Mouse (Mus musculus) forebrain, embryonic 10.5 days (tissue): ENCODE measurements at regions not wholly inside any gene's neighbourhood (a gene's known extent, or its start where the extent isn't known, plus 50 kb on each side); places are given as distances from the start of the nearest gene placed in this dataset.

Experiments used
- DNase-seq: peaks from one replicate; pipeline ENCODE4 v3.0.0-alpha.2; 2017; ENCODE audit warnings: low spot score; ENCODE audit errors: extremely low spot score
- H3K27ac ChIP-seq: fragments of 300-500 bp; sonication (generic); 2 replicates; pipeline ENCODE4 v1.5.1; 2016; ENCODE audit warnings: mild to moderate bottlenecking
- H3K27me3 ChIP-seq: fragments of 300-500 bp; sonication (generic); 2 replicates; pipeline ENCODE4 v1.6.1; 2016; ENCODE audit warnings: mild to moderate bottlenecking; ENCODE audit not compliant: poor library complexity, severe bottlenecking
- H3K36me3 ChIP-seq: fragments of 300-500 bp; sonication (generic); replicated peaks from 2 replicates; pipeline ENCODE4 v1.6.1; 2016; ENCODE audit warnings: mild to moderate bottlenecking, moderate library complexity
- H3K4me1 ChIP-seq: fragments of 300-500 bp; sonication (generic); 2 replicates; pipeline ENCODE4 v1.6.1; 2016
- H3K4me3 ChIP-seq: fragments of 300-500 bp; sonication (generic); 2 replicates; pipeline ENCODE4 v1.5.1; 2016; ENCODE audit warnings: mild to moderate bottlenecking, moderate library complexity
- H3K9me3 ChIP-seq: fragments of 300-500 bp; sonication (generic); 2 replicates; pipeline ENCODE4 v1.6.1; 2016; ENCODE audit warnings: mild to moderate bottlenecking, moderate library complexity
- WGBS: fragments of 180-500 bp; shearing (Covaris S2); methylation state at CpG from one replicate; pipeline ENCODE4 v1.1.7; 2016; 5-methylcytosine and 5-hydroxymethylcytosine counted together

DNA sequence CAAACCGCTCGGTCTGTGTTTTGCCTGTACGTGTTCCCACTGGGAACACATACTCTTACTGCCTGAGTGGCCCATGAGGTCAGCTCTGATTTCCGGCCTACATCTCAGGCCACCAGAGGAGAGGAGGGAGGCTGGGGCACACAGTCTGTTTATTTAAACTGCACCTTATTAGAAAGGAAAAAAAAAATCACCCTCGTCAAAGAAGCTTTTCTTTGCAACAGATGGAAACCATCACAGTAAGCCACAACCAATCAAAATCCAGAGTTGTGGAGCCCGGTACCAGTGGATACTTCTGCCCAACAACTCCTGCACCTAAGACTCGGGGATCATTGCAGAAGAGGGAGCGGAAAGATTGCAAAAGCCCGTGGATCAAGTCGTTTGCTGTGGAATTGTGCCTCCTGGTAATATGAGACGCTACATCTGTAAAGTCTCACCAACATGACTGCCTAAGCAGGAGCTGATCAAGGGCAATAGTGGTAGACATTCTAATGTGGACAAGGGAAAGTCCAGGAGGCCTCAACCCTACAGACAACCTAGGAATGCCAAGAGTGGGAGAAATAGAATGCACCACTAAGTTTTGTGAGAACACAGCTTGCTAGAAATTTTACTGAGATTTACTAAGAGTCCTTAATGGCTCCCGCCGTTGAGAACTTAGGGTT lies 60.5 kb downstream of the Uqcrfs1 start:
- no peaks in the 10 kb centered on the region for H3K27me3 ChIP-seq
- H3K27ac ChIP-seq: 0 out of 2 replicates have a peak overlapping the region, but pooled peaks have one; percentile 11
- no peaks in the 10 kb centered on the region for H3K36me3 ChIP-seq
- no peak overlapping the region for H3K4me3 ChIP-seq
- peak; percentile 20 for DNase-seq
- no peaks in the 10 kb centered on the region for H3K9me3 ChIP-seq
- no peaks in the 10 kb centered on the region for H3K4me1 ChIP-seq
- 71% methylated on average over 13 of the region's 13 CpGs for WGBS

DNA sequence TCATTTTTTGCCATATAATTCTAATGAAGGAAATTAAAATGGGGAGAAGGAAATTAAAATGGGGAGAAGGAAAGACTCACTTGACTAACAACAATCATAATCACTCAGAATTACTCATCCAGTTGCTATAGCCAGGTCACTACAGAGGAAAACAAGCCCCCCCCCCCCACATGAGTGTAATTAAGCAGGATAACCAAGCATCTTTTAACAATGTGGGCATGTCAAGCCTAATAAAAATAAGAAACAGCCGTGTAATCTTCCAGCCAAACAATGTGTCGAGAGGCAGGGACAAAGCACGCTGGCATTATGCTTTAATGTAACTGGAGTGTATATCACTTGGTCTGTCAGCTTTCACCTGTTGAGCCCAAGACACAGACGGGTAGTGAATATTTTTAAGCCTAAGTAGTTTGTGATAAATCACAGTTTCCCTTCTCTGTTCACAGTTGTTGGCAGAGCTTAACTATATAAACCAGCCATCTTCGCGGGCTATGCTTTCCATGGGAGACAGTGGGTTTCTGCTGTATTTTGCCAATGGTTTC lies 66.0 kb downstream of the Uqcrfs1 start:
- WGBS: 78% methylated on average over 6 of the region's 6 CpGs
- Histone ChIP-seq H3K27me3 (no peaks in the 10 kb centered on the region), H3K4me3 (no peak overlapping the region), H3K9me3 (peaks cover 3% of the 10 kb centered on the region; the same call in 1 of the 2 replicates), H3K4me1 (no peaks in the 10 kb centered on the region), H3K36me3 (no peaks in the 10 kb centered on the region), H3K27ac (no peak overlapping the region)
- no peak for DNase-seq

DNA sequence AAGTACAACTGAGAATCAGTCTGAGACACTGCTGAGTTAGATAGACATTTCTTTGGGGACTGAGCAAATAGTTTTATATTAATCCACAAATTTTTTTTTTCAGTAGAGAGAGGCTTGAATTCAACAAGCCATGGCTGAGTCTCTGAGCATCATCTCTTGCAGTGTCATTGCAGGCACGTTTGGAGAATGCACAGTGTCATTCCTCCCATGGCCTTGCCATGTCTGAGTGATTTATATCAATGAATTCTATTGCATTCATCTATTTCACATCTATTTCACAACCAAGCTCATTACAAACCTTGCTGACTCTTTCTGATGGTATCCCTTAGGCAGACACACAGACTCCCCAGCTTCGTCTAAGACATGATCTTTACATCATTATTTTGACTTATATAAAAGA lies 66.6 kb downstream of the Uqcrfs1 start:
- Histone ChIP-seq H3K9me3 (peaks cover 3% of the 10 kb centered on the region; the same call in 1 of the 2 replicates), H3K36me3 (no peaks in the 10 kb centered on the region), H3K27ac (no peak overlapping the region), H3K27me3 (no peaks in the 10 kb centered on the region), H3K4me1 (no peaks in the 10 kb centered on the region), H3K4me3 (no peak overlapping the region)
- no peak for DNase-seq
- WGBS: 88% methylated on average over 2 of the region's 2 CpGs

DNA sequence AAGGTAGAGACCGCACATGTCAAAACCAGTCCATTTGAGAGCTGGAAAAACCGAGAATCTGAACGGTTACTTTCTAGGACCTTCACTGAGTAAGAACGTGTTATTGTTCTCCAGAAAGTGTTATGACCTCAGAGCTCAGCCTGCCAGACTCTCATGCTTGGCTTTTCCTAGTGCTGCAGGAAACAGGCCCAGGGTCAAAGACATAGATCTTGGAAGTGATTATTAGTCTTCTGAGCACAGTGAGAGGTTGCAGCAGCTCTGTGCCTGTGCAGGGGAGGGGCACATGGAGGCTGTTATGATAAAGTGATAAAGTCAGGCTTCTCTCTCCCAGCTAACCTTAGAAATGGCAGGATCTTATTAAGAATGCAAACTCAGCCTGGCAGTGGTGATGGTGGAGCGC lies 73.9 kb downstream of the Uqcrfs1 start:
- H3K27me3 ChIP-seq: no peaks in the 10 kb centered on the region
- H3K36me3 ChIP-seq: no peaks in the 10 kb centered on the region
- WGBS: 87% methylated on average over 5 of the region's 5 CpGs
- H3K27ac ChIP-seq: no peak overlapping the region
- H3K4me3 ChIP-seq: no peak overlapping the region
- DNase-seq: no peak
- H3K4me1 ChIP-seq: no peaks in the 10 kb centered on the region
- H3K9me3 ChIP-seq: no peaks in the 10 kb centered on the region

- 80% methylated on average over 1 of the region's 1 CpGs for WGBS
- Histone ChIP-seq H3K4me1 (no peaks in the 10 kb centered on the region), H3K27me3 (no peaks in the 10 kb centered on the region), H3K36me3 (no peaks in the 10 kb centered on the region), H3K4me3 (no peak overlapping the region), H3K27ac (no peak overlapping the region), H3K9me3 (no peaks in the 10 kb centered on the region)
- DNase-seq: no peak
These were observed 78.1 kb downstream of the Uqcrfs1 start for GRCm38 (mm10) chr13:30467104-30467503.

DNA sequence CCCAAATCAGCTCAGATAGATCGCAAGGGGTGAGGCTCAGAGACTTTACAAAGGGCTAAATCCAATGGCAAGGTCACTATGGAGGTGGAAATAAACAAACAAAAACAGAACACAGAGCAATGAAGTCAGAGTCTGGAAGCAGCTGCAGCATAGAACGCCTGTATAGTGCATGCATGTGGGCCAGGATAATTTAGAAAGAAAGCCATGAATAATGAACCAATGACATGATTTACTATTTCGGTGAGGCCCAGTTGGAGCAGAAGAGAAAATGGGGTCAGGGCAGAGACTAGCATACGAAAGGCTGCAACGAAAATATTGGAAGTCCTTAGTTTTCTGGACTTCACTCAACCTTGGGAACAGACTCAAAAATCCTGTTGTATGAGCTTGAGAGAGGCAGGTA lies 79.7 kb downstream of the Uqcrfs1 start:
- Histone ChIP-seq H3K4me1 (no peaks in the 10 kb centered on the region), H3K27me3 (no peaks in the 10 kb centered on the region), H3K36me3 (no peaks in the 10 kb centered on the region), H3K27ac (no peak overlapping the region), H3K9me3 (no peaks in the 10 kb centered on the region), H3K4me3 (no peak overlapping the region)
- no peak for DNase-seq
- WGBS: 90% methylated on average over 5 of the region's 5 CpGs

GRCm38 (mm10) chr13:30455278-30455681 lies 89.9 kb downstream of the Uqcrfs1 start:
- H3K4me3 ChIP-seq: no peak overlapping the region
- no peak overlapping the region for H3K27ac ChIP-seq
- no peaks in the 10 kb centered on the region for H3K4me1 ChIP-seq
- WGBS: 81% methylated on average over 8 of the region's 8 CpGs
- H3K36me3 ChIP-seq: no peaks in the 10 kb centered on the region
- H3K27me3 ChIP-seq: no peaks in the 10 kb centered on the region
- H3K9me3 ChIP-seq: no peaks in the 10 kb centered on the region
- DNase-seq: no peak

DNA sequence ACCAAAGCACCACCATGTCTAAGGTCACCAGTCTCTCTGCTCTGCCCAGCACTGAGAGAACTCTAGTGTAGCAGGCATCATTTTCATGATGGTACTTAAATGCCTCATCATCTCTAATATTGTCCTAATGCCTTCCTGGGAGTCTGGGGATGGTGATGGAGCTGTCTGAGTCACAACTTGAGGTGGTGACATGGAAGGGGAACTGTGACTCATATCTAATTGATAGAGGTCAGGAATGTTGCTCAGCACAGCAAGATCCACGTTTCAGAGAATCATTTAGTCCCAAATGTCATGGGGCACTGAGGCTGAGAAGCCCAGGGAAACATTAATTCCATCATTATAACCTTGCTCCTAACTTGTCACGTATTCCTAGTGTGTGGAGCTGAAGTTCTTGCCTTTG lies 93.0 kb downstream of the Uqcrfs1 start:
- no peak for DNase-seq
- H3K27ac ChIP-seq: no peak overlapping the region
- H3K36me3 ChIP-seq: no peaks in the 10 kb centered on the region
- no peaks in the 10 kb centered on the region for H3K9me3 ChIP-seq
- H3K4me1 ChIP-seq: no peaks in the 10 kb centered on the region
- WGBS: 66% methylated on average over 2 of the region's 2 CpGs
- no peak overlapping the region for H3K4me3 ChIP-seq
- H3K27me3 ChIP-seq: no peaks in the 10 kb centered on the region

GRCm38 (mm10) chr13:30448895-30449294 lies 96.3 kb downstream of the Uqcrfs1 start:
- no peaks in the 10 kb centered on the region for H3K36me3 ChIP-seq
- H3K27me3 ChIP-seq: no peaks in the 10 kb centered on the region
- DNase-seq: no peak
- WGBS: 95% methylated on average over 4 of the region's 4 CpGs
- no peak overlapping the region for H3K27ac ChIP-seq
- no peak overlapping the region for H3K4me3 ChIP-seq
- no peaks in the 10 kb centered on the region for H3K4me1 ChIP-seq
- no peaks in the 10 kb centered on the region for H3K9me3 ChIP-seq
